Mouse (Mus musculus) limb, embryonic 11.5 days (tissue): Measurements from ENCODE around the gene Nol4l. TPM values are rescaled to one million over a fixed set of nuclear protein-coding genes. Genes with fewer than 3 reads are reported as not detected.

ENCODE experiments used
- ATAC-seq: fragments of 200-750 bp; cut with Nextera tagmentation; 2 replicates; pipeline ENCODE4 v1.8.0; 2017; ENCODE audit warnings: low read depth; ENCODE audit not compliant: insufficient number of reproducible peaks, low FRiP score, low TSS enrichment
- DNase-seq: peaks from one replicate; pipeline ENCODE4 v3.0.0-alpha.2; 2015; ENCODE audit warnings: low spot score
- H3K27ac ChIP-seq: fragments of 300-500 bp; sonication (generic); replicated peaks from 2 replicates; pipeline ENCODE4 v1.5.1; 2014; ENCODE audit warnings: low read depth, mild to moderate bottlenecking, low read length
- H3K27me3 ChIP-seq: fragments of 300-500 bp; sonication (generic); 2 replicates; pipeline ENCODE4 v1.6.1; 2014; ENCODE audit warnings: mild to moderate bottlenecking, low read length, mixed read lengths; ENCODE audit not compliant: control insufficient read depth, insufficient read depth
- H3K36me3 ChIP-seq: fragments of 300-500 bp; sonication (generic); 2 replicates; pipeline ENCODE4 v1.6.1; 2014; ENCODE audit warnings: mild to moderate bottlenecking, low read length, moderate library complexity, mixed read lengths; ENCODE audit not compliant: control insufficient read depth, insufficient read depth
- H3K4me1 ChIP-seq: fragments of 300-500 bp; sonication (generic); 2 replicates; pipeline ENCODE4 v1.6.1; 2014; ENCODE audit warnings: low read length, mixed read lengths; ENCODE audit not compliant: control insufficient read depth, insufficient read depth
- H3K4me2 ChIP-seq: fragments of 300-500 bp; sonication (generic); 2 replicates; pipeline ENCODE4 v1.6.1; 2014; ENCODE audit warnings: low read depth, mild to moderate bottlenecking, moderate library complexity; ENCODE audit not compliant: severe bottlenecking
- H3K4me3 ChIP-seq: fragments of 300-500 bp; sonication (generic); 2 replicates; pipeline ENCODE4 v1.5.1; 2014; ENCODE audit warnings: low read depth, low read length
- H3K9ac ChIP-seq: fragments of 300-500 bp; sonication (generic); 2 replicates; pipeline ENCODE4 v1.6.1; 2014; ENCODE audit warnings: mild to moderate bottlenecking, low read length
- H3K9me3 ChIP-seq: fragments of 300-500 bp; sonication (generic); 2 replicates; pipeline ENCODE4 v1.6.1; 2016; ENCODE audit warnings: low read length; ENCODE audit not compliant: control insufficient read depth
- WGBS: fragments of 180-500 bp; shearing (Covaris S2); extraction: QIAGEN DNeasy Blood & Tissue Kit; methylation state at CpG from one replicate; pipeline ENCODE4 v1.1.7; 2014; 5-methylcytosine and 5-hydroxymethylcytosine counted together
- polyA plus RNA-seq: library from polyadenylated mRNA; unstranded; fragments of >200 nt; fragmentation: Nextera tagmentation; extraction: Ambion mirVana; gene quantifications from 2 replicates; pipeline ENCODE4 v1.2.1, GENCODE M21; 2014

Nol4l gene
- polyA plus RNA-seq, 1 experiment from 2014 or later: 14.0 TPM

- DNase-seq (no peak), ATAC-seq (no peak)
- Histone ChIP-seq H3K36me3 (no peaks in the 10 kb centered on the region), H3K27ac (no peak overlapping the region), H3K4me2 (no peak overlapping the region), H3K4me3 (no peak overlapping the region), H3K9ac (no peak overlapping the region), H3K4me1 (peaks cover 10% of the 10 kb centered on the region), H3K9me3 (no peaks in the 10 kb centered on the region), H3K27me3 (no peaks in the 10 kb centered on the region)
- WGBS: 87% methylated on average over 14 of the region's 14 CpGs
Observed at GRCm38 (mm10) chr2:153512416-153513323, 17.1 kb downstream of the Nol4l start.

- ATAC-seq (no peak), DNase-seq (no peak)
- Histone ChIP-seq H3K27me3 (no peaks in the 10 kb centered on the region), H3K4me3 (no peak overlapping the region), H3K4me2 (no peak overlapping the region), H3K36me3 (no peaks in the 10 kb centered on the region), H3K9ac (no peak overlapping the region), H3K27ac (no peak overlapping the region), H3K4me1 (peaks cover 10% of the 10 kb centered on the region), H3K9me3 (no peaks in the 10 kb centered on the region)
- 50% methylated on average over 6 of the region's 6 CpGs for WGBS
Observed at GRCm38 (mm10) chr2:153511562-153511961, 18.2 kb downstream of the Nol4l start.

GRCm38 (mm10) chr2:153510136-153510535 lies 19.6 kb downstream of the Nol4l start:
- ATAC-seq (no peak), DNase-seq (no peak)
- no peak overlapping the region for H3K4me2 ChIP-seq
- H3K27ac ChIP-seq: no peak overlapping the region
- WGBS: 95% methylated on average over 8 of the region's 8 CpGs
- no peaks in the 10 kb centered on the region for H3K9me3 ChIP-seq
- H3K27me3 ChIP-seq: no peaks in the 10 kb centered on the region
- H3K9ac ChIP-seq: no peak overlapping the region
- peaks cover 10% of the 10 kb centered on the region for H3K4me1 ChIP-seq
- H3K36me3 ChIP-seq: no peaks in the 10 kb centered on the region
- no peak overlapping the region for H3K4me3 ChIP-seq

- Histone ChIP-seq H3K9me3 (no peaks in the 10 kb centered on the region), H3K4me1 (peaks cover 10% of the 10 kb centered on the region), H3K4me2 (0 out of 2 replicates have a peak overlapping the region, but pooled peaks have one; percentile 1), H3K27ac (no peak overlapping the region), H3K4me3 (no peak overlapping the region), H3K36me3 (no peaks in the 10 kb centered on the region), H3K9ac (0 out of 2 replicates have a peak overlapping the region, but pooled peaks have one; percentile 23), H3K27me3 (no peaks in the 10 kb centered on the region)
- ATAC-seq (no peak), DNase-seq (peak; percentile 48)
- 11% methylated on average over 18 of the region's 18 CpGs for WGBS
Observed at GRCm38 (mm10) chr2:153509211-153510029, 20.4 kb downstream of the Nol4l start.

- no peak overlapping the region for H3K4me2 ChIP-seq
- no peaks in the 10 kb centered on the region for H3K9me3 ChIP-seq
- no peak overlapping the region for H3K9ac ChIP-seq
- H3K36me3 ChIP-seq: no peaks in the 10 kb centered on the region
- no peak overlapping the region for H3K4me3 ChIP-seq
- no peak overlapping the region for H3K27ac ChIP-seq
- H3K27me3 ChIP-seq: no peaks in the 10 kb centered on the region
- ATAC-seq (no peak), DNase-seq (no peak)
- H3K4me1 ChIP-seq: peaks cover 10% of the 10 kb centered on the region
- 68% methylated on average over 3 of the region's 3 CpGs for WGBS
Observed at GRCm38 (mm10) chr2:153508405-153508804, 21.4 kb downstream of the Nol4l start.

GRCm38 (mm10) chr2:153507969-153508368 lies 21.8 kb downstream of the Nol4l start:
- no peak overlapping the region for H3K27ac ChIP-seq
- no peaks in the 10 kb centered on the region for H3K27me3 ChIP-seq
- no peaks in the 10 kb centered on the region for H3K36me3 ChIP-seq
- no peak overlapping the region for H3K9ac ChIP-seq
- WGBS: 94% methylated on average over 2 of the region's 2 CpGs
- H3K4me1 ChIP-seq: peaks cover 10% of the 10 kb centered on the region
- no peak overlapping the region for H3K4me3 ChIP-seq
- H3K9me3 ChIP-seq: no peaks in the 10 kb centered on the region
- ATAC-seq (no peak), DNase-seq (no peak)
- H3K4me2 ChIP-seq: no peak overlapping the region

GRCm38 (mm10) chr2:153506385-153506784 lies 23.4 kb downstream of the Nol4l start:
- Histone ChIP-seq H3K27me3 (no peaks in the 10 kb centered on the region), H3K4me3 (no peak overlapping the region), H3K9ac (no peak overlapping the region), H3K27ac (no peak overlapping the region), H3K9me3 (no peaks in the 10 kb centered on the region), H3K4me2 (no peak overlapping the region), H3K4me1 (peaks cover 10% of the 10 kb centered on the region), H3K36me3 (no peaks in the 10 kb centered on the region)
- 81% methylated on average over 5 of the region's 5 CpGs for WGBS
- DNase-seq: no peak
- ATAC-seq: no peak

GRCm38 (mm10) chr2:153499154-153499553 lies 30.6 kb downstream of the Nol4l start:
- Histone ChIP-seq H3K9ac (no peak overlapping the region), H3K4me1 (peaks cover 8% of the 10 kb centered on the region), H3K9me3 (no peaks in the 10 kb centered on the region), H3K27me3 (no peaks in the 10 kb centered on the region), H3K4me2 (no peak overlapping the region), H3K27ac (no peak overlapping the region), H3K36me3 (no peaks in the 10 kb centered on the region), H3K4me3 (no peak overlapping the region)
- no peak for DNase-seq
- ATAC-seq: no peak
- 52% methylated on average over 4 of the region's 4 CpGs for WGBS
